Mouse (Mus musculus): Measurements from ENCODE around the gene Zc3h7b. TPM values are rescaled to one million over a fixed set of nuclear protein-coding genes. Genes with fewer than 3 reads are reported as not detected.

Zc3h7b gene
- polyA plus RNA-seq, 1 experiment: 7.7 TPM

DNA sequence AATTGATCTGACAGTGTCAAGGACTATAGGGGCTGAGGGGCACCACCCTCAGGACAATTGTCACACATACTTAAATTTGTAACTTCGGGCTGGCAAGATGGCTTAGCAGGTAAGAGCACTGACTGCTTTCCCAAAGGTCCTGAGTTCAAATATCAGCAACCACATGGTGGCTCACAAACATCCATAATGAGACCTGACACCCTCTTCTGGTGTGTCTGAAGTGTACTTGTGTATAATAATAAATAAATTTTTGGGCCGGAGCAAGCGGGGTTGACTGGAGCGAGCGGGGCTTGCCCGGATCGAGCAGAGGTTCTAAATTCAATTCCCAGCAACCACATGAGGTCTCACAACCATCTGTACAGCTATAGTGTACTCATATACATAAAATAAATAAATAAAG, 95.4 kb downstream of the Zc3h7b start:
- no peaks in the 10 kb centered on the region for H3K36me3 ChIP-seq (ENCODE audit: control insufficient read depth, insufficient read depth, low read length)
- H3K27me3 ChIP-seq (ENCODE audit: control insufficient read depth, insufficient read depth, low read length): no peaks in the 10 kb centered on the region
- TF ChIP-seq POLR2A (IDR thresholded peaks at IDR 0.05; ENCODE audit: low read depth, low read length): no peak
- no peak for TF ChIP-seq CTCF (IDR thresholded peaks at IDR 0.05; ENCODE audit: extremely low read depth, insufficient read length, insufficient replicate concordance, low read depth, low read length)
- 83% methylated on average over 7 of the region's 7 CpGs for WGBS
- peaks cover 34% of the 10 kb centered on the region for H3K4me1 ChIP-seq (ENCODE audit: control insufficient read depth, insufficient read depth, insufficient read length, low read length)
- peak overlapping the region; percentile 78 for H3K27ac ChIP-seq (ENCODE audit: insufficient read depth, low read depth, low read length)
- H3K4me3 ChIP-seq (ENCODE audit: low read depth, low read length): no peak overlapping the region

DNA sequence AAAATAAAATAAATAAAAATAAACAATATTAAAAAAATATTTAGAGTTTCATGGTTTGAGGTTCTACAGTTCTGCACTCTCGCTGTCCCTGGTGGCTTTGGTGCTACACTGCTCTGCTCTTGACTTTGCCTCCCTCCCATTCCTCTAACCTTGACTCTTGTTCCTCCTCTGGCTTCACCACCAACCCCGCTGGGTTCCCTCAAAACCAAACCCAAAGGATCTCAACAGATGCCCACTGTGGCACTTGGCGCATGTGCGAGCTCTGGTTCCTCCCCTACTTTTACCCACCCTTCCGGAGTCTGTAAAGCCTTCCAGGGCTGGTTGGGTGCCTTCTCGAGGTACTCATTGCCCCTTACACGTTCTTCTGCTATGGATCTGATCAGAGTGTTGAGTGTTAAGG, 97.4 kb downstream of the Zc3h7b start:
- no peak overlapping the region for H3K27ac ChIP-seq (ENCODE audit: insufficient read depth, low read depth, low read length)
- WGBS: 90% methylated on average over 7 of the region's 7 CpGs
- H3K36me3 ChIP-seq (ENCODE audit: control insufficient read depth, insufficient read depth, low read length): no peaks in the 10 kb centered on the region
- H3K4me3 ChIP-seq (ENCODE audit: low read depth, low read length): no peak overlapping the region
- TF ChIP-seq CTCF (IDR thresholded peaks at IDR 0.05; ENCODE audit: extremely low read depth, insufficient read length, insufficient replicate concordance, low read depth, low read length) (no peak), POLR2A (IDR thresholded peaks at IDR 0.05; ENCODE audit: low read depth, low read length) (no peak)
- no peaks in the 10 kb centered on the region for H3K27me3 ChIP-seq (ENCODE audit: control insufficient read depth, insufficient read depth, low read length)
- H3K4me1 ChIP-seq (ENCODE audit: control insufficient read depth, insufficient read depth, insufficient read length, low read length): peaks cover 29% of the 10 kb centered on the region; the same call in 1 of the 2 replicates

DNA sequence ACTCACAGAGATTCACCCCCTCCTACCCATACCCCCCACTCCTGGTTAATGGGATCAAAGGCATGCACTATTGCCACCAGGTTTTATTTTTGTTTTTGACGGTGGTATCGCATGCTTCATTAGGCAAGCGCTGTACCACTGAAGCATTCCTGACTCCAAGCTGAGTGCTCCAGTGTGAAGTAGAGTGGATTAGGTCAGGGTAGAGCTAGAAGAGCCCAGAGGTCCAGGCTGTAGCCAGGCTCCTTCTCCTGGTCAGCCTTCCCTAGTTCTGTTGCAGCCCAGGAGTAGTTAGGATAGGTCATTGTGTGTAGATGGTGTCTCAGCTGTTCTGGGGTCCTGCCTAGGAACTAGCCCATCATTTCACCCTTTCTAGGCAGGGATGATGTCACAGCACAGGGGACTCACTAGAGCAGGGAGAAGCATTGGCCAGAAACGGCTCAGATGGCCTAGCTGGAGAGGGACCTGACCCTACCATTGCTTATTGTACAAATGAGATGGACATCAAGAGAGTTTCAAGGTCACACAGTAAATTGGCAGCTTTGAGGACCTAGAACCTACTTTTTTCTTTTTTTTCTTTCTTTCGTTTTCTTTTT, 100.3 kb downstream of the Zc3h7b start:
- Histone ChIP-seq H3K4me1 (ENCODE audit: control insufficient read depth, insufficient read depth, insufficient read length, low read length) (peaks cover 19% of the 10 kb centered on the region), H3K27ac (ENCODE audit: insufficient read depth, low read depth, low read length) (peak overlapping the region; percentile 79), H3K27me3 (ENCODE audit: control insufficient read depth, insufficient read depth, low read length) (no peaks in the 10 kb centered on the region), H3K36me3 (ENCODE audit: control insufficient read depth, insufficient read depth, low read length) (peaks cover 22% of the 10 kb centered on the region), H3K4me3 (ENCODE audit: low read depth, low read length) (no peak overlapping the region)
- WGBS: 76% methylated on average over 5 of the region's 5 CpGs
- TF ChIP-seq CTCF (IDR thresholded peaks at IDR 0.05; ENCODE audit: extremely low read depth, insufficient read length, insufficient replicate concordance, low read depth, low read length) (no peak), POLR2A (IDR thresholded peaks at IDR 0.05; ENCODE audit: low read depth, low read length) (no peak)

DNA sequence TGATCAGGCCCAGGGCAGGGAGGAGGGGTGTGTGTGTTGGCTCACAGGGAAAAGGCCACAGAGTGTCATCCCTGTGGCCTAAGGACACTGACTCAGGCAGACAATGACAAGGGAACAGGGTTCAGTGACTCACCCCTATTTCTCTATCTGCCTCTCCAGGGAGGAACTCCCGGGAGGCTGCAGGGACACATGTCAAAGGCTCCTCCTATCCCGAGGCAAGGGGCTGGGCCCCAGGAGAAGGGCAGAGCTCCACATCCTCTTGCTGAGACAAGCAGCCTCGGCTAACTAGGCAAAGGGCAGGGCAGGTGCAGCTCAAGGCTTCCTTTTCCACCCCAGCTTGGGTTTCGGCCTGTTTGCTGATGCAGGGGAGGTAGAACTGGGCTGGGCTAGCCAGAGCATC, 100.9 kb downstream of the Zc3h7b start:
- H3K4me1 ChIP-seq (ENCODE audit: control insufficient read depth, insufficient read depth, insufficient read length, low read length): peaks cover 18% of the 10 kb centered on the region
- H3K4me3 ChIP-seq (ENCODE audit: low read depth, low read length): no peak overlapping the region
- H3K36me3 ChIP-seq (ENCODE audit: control insufficient read depth, insufficient read depth, low read length): peaks cover 28% of the 10 kb centered on the region
- peak; percentile 63; the same call in 1 of the 2 replicates for TF ChIP-seq POLR2A (IDR thresholded peaks at IDR 0.05; ENCODE audit: low read depth, low read length)
- TF ChIP-seq CTCF (IDR thresholded peaks at IDR 0.05; ENCODE audit: extremely low read depth, insufficient read length, insufficient replicate concordance, low read depth, low read length): no peak; the same call in 1 of the 2 replicates
- 14% methylated on average over 4 of the region's 4 CpGs for WGBS
- H3K27me3 ChIP-seq (ENCODE audit: control insufficient read depth, insufficient read depth, low read length): no peaks in the 10 kb centered on the region
- peak overlapping the region; percentile 81 for H3K27ac ChIP-seq (ENCODE audit: insufficient read depth, low read depth, low read length)

Other genes starting within 250 kb of the Zc3h7b start
- gene Ep300, start 159.7 kb upstream of the Zc3h7b start, polyA plus RNA-seq (2012; rRNA removed): 16.9 and 33.3 TPM in 2 replicates
- gene L3mbtl2, start 81.2 kb upstream of the Zc3h7b start, polyA plus RNA-seq (2012; rRNA removed): 4.4 and 7.8 TPM in 2 replicates
- 2.0 and 2.8 TPM in 2 replicates for gene Chadl, start 47.8 kb upstream of the Zc3h7b start, polyA plus RNA-seq (2012; rRNA removed)
- 13.3 and 17.8 TPM in 2 replicates for gene Rangap1, start 473 bp downstream of the Zc3h7b start, polyA plus RNA-seq (2012; rRNA removed)
- 5.6 and 9.4 TPM in 2 replicates for gene Tef, start 57.4 kb downstream of the Zc3h7b start, polyA plus RNA-seq (2012; rRNA removed)
- 14.7 and 33.2 TPM in 2 replicates for gene Tob2, start 113.7 kb downstream of the Zc3h7b start, polyA plus RNA-seq (2012; rRNA removed)
- 22.6 and 47.0 TPM in 2 replicates for gene Phf5a, start 126.9 kb downstream of the Zc3h7b start, polyA plus RNA-seq (2012; rRNA removed)
- 266 and 416 TPM in 2 replicates for gene Aco2, start 127.3 kb downstream of the Zc3h7b start, polyA plus RNA-seq (2012; rRNA removed)
- 3.7 and 5.2 TPM in 2 replicates for gene Polr3h, start 181.2 kb downstream of the Zc3h7b start, polyA plus RNA-seq (2012; rRNA removed)
- 1.3 and 2.4 TPM in 2 replicates for gene Csdc2, start 191.7 kb downstream of the Zc3h7b start, polyA plus RNA-seq (2012; rRNA removed)
- 18.9 and 22.0 TPM in 2 replicates for gene Pmm1, start 215.9 kb downstream of the Zc3h7b start, polyA plus RNA-seq (2012; rRNA removed)
- gene 1700029P11Rik, start 235.5 kb downstream of the Zc3h7b start, polyA plus RNA-seq (2012; rRNA removed): not detected in 2 replicates
- gene Xrcc6, start 242.8 kb downstream of the Zc3h7b start, polyA plus RNA-seq (2012; rRNA removed): 7.8 and 9.1 TPM in 2 replicates